Mouse (Mus musculus): ENCODE measurements around the gene Sdhaf3. TPM values are rescaled to one million over a fixed set of nuclear protein-coding genes. Genes with fewer than 3 reads are reported as not detected.
"Not testable (repeated sequence)": the region's sequence is repeated elsewhere in the genome, so short reads cannot be mapped to it uniquely, and the experiment has no call there.

Sdhaf3 gene
- polyA plus RNA-seq, 1 experiment from 2014 or later = 7.5 TPM

GRCm38 (mm10) chr6:6931507-6931906, 24.3 kb upstream of the Sdhaf3 start:
- Histone ChIP-seq H3K27me3 (ENCODE audit: control insufficient read depth, insufficient read depth, low read length) (no peaks in the 10 kb centered on the region), H3K9ac (replicated peaks; ENCODE audit: low read depth, low read length) (no peak overlapping the region), H3K4me3 (ENCODE audit: low read depth, low read length) (no peak overlapping the region), H3K36me3 (ENCODE audit: control insufficient read depth, insufficient read depth, low read length) (no peaks in the 10 kb centered on the region), H3K4me1 (ENCODE audit: control insufficient read depth, insufficient read depth, low read length) (no peaks in the 10 kb centered on the region), H3K27ac (ENCODE audit: low read length) (no peak overlapping the region), H3K4me2 (replicated peaks; ENCODE audit: low read depth, low read length) (no peak overlapping the region), H3K9me3 (ENCODE audit: control insufficient read depth, low read depth, low read length) (no peaks in the 10 kb centered on the region)
- WGBS = 78% methylated on average over 4 of the region's 4 CpGs
- no peak for ATAC-seq (ENCODE audit: insufficient number of reproducible peaks, insufficient read depth, low FRiP score, low read depth)

GRCm38 (mm10) chr6:6940845-6941244, 15.0 kb upstream of the Sdhaf3 start:
- no peaks in the 10 kb centered on the region for H3K9me3 ChIP-seq (ENCODE audit: control insufficient read depth, low read depth, low read length)
- whole genome bisulfite sequencing = 42% methylated on average over 2 of the region's 2 CpGs
- H3K4me2 ChIP-seq (replicated peaks; ENCODE audit: low read depth, low read length) = no peak overlapping the region
- H3K27ac ChIP-seq (ENCODE audit: low read length) = no peak overlapping the region
- no peak for ATAC-seq (ENCODE audit: insufficient number of reproducible peaks, insufficient read depth, low FRiP score, low read depth)
- no peaks in the 10 kb centered on the region for H3K27me3 ChIP-seq (ENCODE audit: control insufficient read depth, insufficient read depth, low read length)
- H3K4me1 ChIP-seq (ENCODE audit: control insufficient read depth, insufficient read depth, low read length) = no peaks in the 10 kb centered on the region
- no peak overlapping the region for H3K9ac ChIP-seq (replicated peaks; ENCODE audit: low read depth, low read length)
- H3K36me3 ChIP-seq (ENCODE audit: control insufficient read depth, insufficient read depth, low read length) = no peaks in the 10 kb centered on the region
- no peak overlapping the region for H3K4me3 ChIP-seq (ENCODE audit: low read depth, low read length)

GRCm38 (mm10) chr6:6942813-6943212, 13.0 kb upstream of the Sdhaf3 start:
- no peaks in the 10 kb centered on the region for H3K4me1 ChIP-seq (ENCODE audit: control insufficient read depth, insufficient read depth, low read length)
- H3K9ac ChIP-seq (replicated peaks; ENCODE audit: low read depth, low read length) = no peak overlapping the region
- H3K27me3 ChIP-seq (ENCODE audit: control insufficient read depth, insufficient read depth, low read length) = no peaks in the 10 kb centered on the region
- H3K27ac ChIP-seq (ENCODE audit: low read length) = no peak overlapping the region
- H3K9me3 ChIP-seq (ENCODE audit: control insufficient read depth, low read depth, low read length) = no peaks in the 10 kb centered on the region
- ATAC-seq (ENCODE audit: insufficient number of reproducible peaks, insufficient read depth, low FRiP score, low read depth) = no peak
- no peak overlapping the region for H3K4me3 ChIP-seq (ENCODE audit: low read depth, low read length)
- H3K4me2 ChIP-seq (replicated peaks; ENCODE audit: low read depth, low read length) = no peak overlapping the region
- WGBS = 36% methylated on average over 6 of the region's 6 CpGs
- H3K36me3 ChIP-seq (ENCODE audit: control insufficient read depth, insufficient read depth, low read length) = no peaks in the 10 kb centered on the region

GRCm38 (mm10) chr6:6947650-6948049, 8.2 kb upstream of the Sdhaf3 start:
- H3K4me2 ChIP-seq (replicated peaks; ENCODE audit: low read depth, low read length) = no peak overlapping the region
- no peaks in the 10 kb centered on the region for H3K27me3 ChIP-seq (ENCODE audit: control insufficient read depth, insufficient read depth, low read length)
- no peak overlapping the region for H3K4me3 ChIP-seq (ENCODE audit: low read depth, low read length)
- no peak overlapping the region for H3K27ac ChIP-seq (ENCODE audit: low read length)
- no peaks in the 10 kb centered on the region for H3K4me1 ChIP-seq (ENCODE audit: control insufficient read depth, insufficient read depth, low read length)
- WGBS = 11% methylated on average over 1 of the region's 1 CpGs
- no peaks in the 10 kb centered on the region for H3K36me3 ChIP-seq (ENCODE audit: control insufficient read depth, insufficient read depth, low read length)
- ATAC-seq (ENCODE audit: insufficient number of reproducible peaks, insufficient read depth, low FRiP score, low read depth) = no peak
- H3K9me3 ChIP-seq (ENCODE audit: control insufficient read depth, low read depth, low read length) = no peaks in the 10 kb centered on the region
- no peak overlapping the region for H3K9ac ChIP-seq (replicated peaks; ENCODE audit: low read depth, low read length)

GRCm38 (mm10) chr6:6955395-6955763, 425 bp upstream of the Sdhaf3 start:
- Histone ChIP-seq H3K36me3 (ENCODE audit: control insufficient read depth, insufficient read depth, low read length) (no peaks in the 10 kb centered on the region), H3K9ac (replicated peaks; ENCODE audit: low read depth, low read length) (no peak overlapping the region; the same call in 1 of the 2 replicates), H3K4me2 (replicated peaks; ENCODE audit: low read depth, low read length) (peak overlapping the region; percentile 80), H3K4me1 (ENCODE audit: control insufficient read depth, insufficient read depth, low read length) (0 out of 2 replicates have a peak, but pooled peaks cover 2% of the 10 kb centered on the region), H3K27me3 (ENCODE audit: control insufficient read depth, insufficient read depth, low read length) (no peaks in the 10 kb centered on the region), H3K9me3 (ENCODE audit: control insufficient read depth, low read depth, low read length) (no peaks in the 10 kb centered on the region), H3K4me3 (ENCODE audit: low read depth, low read length) (peak overlapping the region; percentile 69), H3K27ac (ENCODE audit: low read length) (peak overlapping the region; percentile 39; the same call in 1 of the 2 replicates)
- ATAC-seq (ENCODE audit: insufficient number of reproducible peaks, insufficient read depth, low FRiP score, low read depth) = 0 out of 2 replicates have a peak, but pooled peaks have one; percentile 25
- 34% methylated on average over 6 of the region's 6 CpGs for WGBS

GRCm38 (mm10) chr6:6959234-6959633, 3.4 kb downstream of the Sdhaf3 start:
- not testable (repeated sequence) for H3K27ac ChIP-seq (ENCODE audit: low read length); H3K9ac ChIP-seq (replicated peaks; ENCODE audit: low read depth, low read length); H3K4me1 ChIP-seq (ENCODE audit: control insufficient read depth, insufficient read depth, low read length); H3K36me3 ChIP-seq (ENCODE audit: control insufficient read depth, insufficient read depth, low read length); H3K4me3 ChIP-seq (ENCODE audit: low read depth, low read length); H3K27me3 ChIP-seq (ENCODE audit: control insufficient read depth, insufficient read depth, low read length); H3K4me2 ChIP-seq (replicated peaks; ENCODE audit: low read depth, low read length); ATAC-seq (ENCODE audit: insufficient number of reproducible peaks, insufficient read depth, low FRiP score, low read depth); H3K9me3 ChIP-seq (ENCODE audit: control insufficient read depth, low read depth, low read length)
- 89% methylated on average over 2 of the region's 4 CpGs for WGBS

- no peaks in the 10 kb centered on the region for H3K9me3 ChIP-seq (ENCODE audit: control insufficient read depth, low read depth, low read length)
- no peak overlapping the region for H3K27ac ChIP-seq (ENCODE audit: low read length)
- no peak overlapping the region for H3K4me2 ChIP-seq (replicated peaks; ENCODE audit: low read depth, low read length)
- H3K9ac ChIP-seq (replicated peaks; ENCODE audit: low read depth, low read length) = no peak overlapping the region
- H3K36me3 ChIP-seq (ENCODE audit: control insufficient read depth, insufficient read depth, low read length) = no peaks in the 10 kb centered on the region
- no peak for ATAC-seq (ENCODE audit: insufficient number of reproducible peaks, insufficient read depth, low FRiP score, low read depth)
- 67% methylated on average over 4 of the region's 4 CpGs for WGBS
- no peak overlapping the region for H3K4me3 ChIP-seq (ENCODE audit: low read depth, low read length)
- no peaks in the 10 kb centered on the region for H3K27me3 ChIP-seq (ENCODE audit: control insufficient read depth, insufficient read depth, low read length)
- no peaks in the 10 kb centered on the region for H3K4me1 ChIP-seq (ENCODE audit: control insufficient read depth, insufficient read depth, low read length)
Observed at GRCm38 (mm10) chr6:6997226-6997946, 41.6 kb downstream of the Sdhaf3 start.

- Histone ChIP-seq H3K4me2 (replicated peaks; ENCODE audit: low read depth, low read length) (no peak overlapping the region), H3K9me3 (ENCODE audit: control insufficient read depth, low read depth, low read length) (no peaks in the 10 kb centered on the region), H3K27me3 (ENCODE audit: control insufficient read depth, insufficient read depth, low read length) (no peaks in the 10 kb centered on the region), H3K36me3 (ENCODE audit: control insufficient read depth, insufficient read depth, low read length) (no peaks in the 10 kb centered on the region), H3K4me1 (ENCODE audit: control insufficient read depth, insufficient read depth, low read length) (no peaks in the 10 kb centered on the region), H3K27ac (ENCODE audit: low read length) (no peak overlapping the region), H3K9ac (replicated peaks; ENCODE audit: low read depth, low read length) (no peak overlapping the region), H3K4me3 (ENCODE audit: low read depth, low read length) (no peak overlapping the region)
- 79% methylated on average over 1 of the region's 1 CpGs for WGBS
- no peak for ATAC-seq (ENCODE audit: insufficient number of reproducible peaks, insufficient read depth, low FRiP score, low read depth)
Observed at GRCm38 (mm10) chr6:6997956-6998355, 42.2 kb downstream of the Sdhaf3 start.

GRCm38 (mm10) chr6:6999015-6999414, 43.2 kb downstream of the Sdhaf3 start:
- Histone ChIP-seq H3K27me3 (ENCODE audit: control insufficient read depth, insufficient read depth, low read length) (no peaks in the 10 kb centered on the region), H3K9me3 (ENCODE audit: control insufficient read depth, low read depth, low read length) (no peaks in the 10 kb centered on the region), H3K9ac (replicated peaks; ENCODE audit: low read depth, low read length) (no peak overlapping the region), H3K4me2 (replicated peaks; ENCODE audit: low read depth, low read length) (no peak overlapping the region), H3K36me3 (ENCODE audit: control insufficient read depth, insufficient read depth, low read length) (no peaks in the 10 kb centered on the region), H3K4me1 (ENCODE audit: control insufficient read depth, insufficient read depth, low read length) (no peaks in the 10 kb centered on the region), H3K4me3 (ENCODE audit: low read depth, low read length) (no peak overlapping the region), H3K27ac (ENCODE audit: low read length) (no peak overlapping the region)
- 86% methylated on average over 3 of the region's 3 CpGs for WGBS
- ATAC-seq (ENCODE audit: insufficient number of reproducible peaks, insufficient read depth, low FRiP score, low read depth) = no peak

All from stomach, embryonic 14.5 days (tissue).